Mouse (Mus musculus) cerebral cortex, adult 2 months (tissue): ENCODE measurements around the gene Epb41l4b.

Source experiments
- WGBS: fragments of 180-500 bp; shearing (Covaris S2); methylation state at CpG from one replicate; pipeline ENCODE4 v1.1.7; 2018; 5-methylcytosine and 5-hydroxymethylcytosine counted together

Epb41l4b gene

DNA sequence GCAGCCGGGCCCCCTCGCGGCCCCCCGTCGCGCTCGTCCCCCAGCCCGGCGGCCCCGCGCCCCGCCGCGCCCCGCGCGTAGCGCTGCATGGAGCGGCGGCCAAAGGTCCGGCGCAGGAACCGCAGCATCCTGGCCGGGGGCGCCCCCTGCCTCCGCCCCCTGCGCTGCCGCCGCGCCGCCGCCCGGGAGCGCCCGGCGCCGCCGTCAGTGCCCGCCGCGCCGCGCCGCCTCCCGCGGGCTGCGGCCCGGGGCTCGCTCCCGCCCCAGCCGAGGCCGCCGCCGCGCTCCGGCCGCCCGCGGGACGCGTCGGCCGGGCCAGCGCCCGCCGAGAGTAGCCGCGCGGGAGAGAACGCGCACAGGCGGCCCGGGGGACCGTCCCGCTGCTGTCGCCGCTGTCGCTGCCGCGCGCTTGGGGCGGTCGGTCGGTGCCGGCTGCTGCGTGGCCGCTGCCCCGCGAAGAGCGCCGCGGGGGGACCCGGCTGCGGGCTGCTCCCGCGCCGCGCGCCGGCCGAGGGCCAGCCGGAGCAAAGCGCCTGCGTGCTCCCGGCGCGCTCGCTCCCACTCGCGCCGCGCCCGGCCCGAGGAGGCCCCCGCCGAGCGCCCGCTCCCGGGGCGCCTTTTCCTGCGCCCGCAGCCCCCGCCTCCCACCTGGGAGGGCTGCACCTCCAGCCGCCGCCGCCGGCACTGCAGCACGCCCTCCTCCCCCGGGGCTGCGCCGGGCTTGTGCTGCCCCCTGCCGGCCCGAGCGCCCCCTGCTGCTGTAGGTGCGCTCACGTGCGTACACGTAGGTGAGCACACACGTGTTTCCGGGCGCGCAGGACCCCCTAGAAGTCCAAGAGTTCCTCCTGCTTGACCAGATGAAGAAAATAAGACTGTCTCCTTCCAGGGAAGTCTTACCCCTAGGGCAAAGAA, at the start of gene Epb41l4b:
Gene Epb41l4b, minus strand, starts transcription at position 412 of the 912 bp plus-strand sequence.
- 7% methylated on average over 113 of the region's 142 CpGs for WGBS

DNA sequence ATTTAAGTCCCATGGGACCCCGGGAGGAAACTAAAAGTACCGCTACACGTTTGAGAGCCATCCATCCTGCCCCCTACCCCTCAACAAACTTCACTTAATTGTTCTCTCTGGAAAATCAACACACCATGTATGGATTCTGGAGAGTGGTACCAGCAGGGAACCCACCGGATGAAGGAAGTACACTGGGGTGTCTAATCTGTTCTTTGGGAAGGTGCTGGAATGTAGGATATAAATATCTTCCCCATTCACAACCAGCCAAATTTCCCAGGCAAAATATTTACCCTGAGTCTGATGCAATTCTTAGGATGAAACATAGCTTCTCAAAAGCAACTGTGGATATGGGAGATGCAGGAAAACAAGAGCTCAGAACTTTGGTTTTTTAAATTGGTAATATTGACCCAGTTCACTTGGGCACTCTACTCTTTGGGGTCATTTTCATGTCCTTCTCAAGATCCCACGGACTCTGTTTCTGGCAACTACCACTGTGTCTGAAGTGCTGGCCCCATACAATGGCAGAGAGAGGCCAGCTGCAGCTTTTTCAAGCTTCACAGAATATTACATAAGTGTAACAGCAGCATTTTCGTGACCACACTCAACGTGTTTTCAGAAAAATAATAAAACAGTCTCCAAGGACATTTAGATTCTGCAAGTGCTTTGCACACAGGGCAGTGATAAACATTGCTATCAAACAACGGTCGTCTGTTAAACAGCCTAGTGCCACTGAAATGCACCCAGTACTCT, 48.5 kb upstream of the Epb41l4b start:
- 47% methylated on average over 9 of the region's 9 CpGs for WGBS

DNA sequence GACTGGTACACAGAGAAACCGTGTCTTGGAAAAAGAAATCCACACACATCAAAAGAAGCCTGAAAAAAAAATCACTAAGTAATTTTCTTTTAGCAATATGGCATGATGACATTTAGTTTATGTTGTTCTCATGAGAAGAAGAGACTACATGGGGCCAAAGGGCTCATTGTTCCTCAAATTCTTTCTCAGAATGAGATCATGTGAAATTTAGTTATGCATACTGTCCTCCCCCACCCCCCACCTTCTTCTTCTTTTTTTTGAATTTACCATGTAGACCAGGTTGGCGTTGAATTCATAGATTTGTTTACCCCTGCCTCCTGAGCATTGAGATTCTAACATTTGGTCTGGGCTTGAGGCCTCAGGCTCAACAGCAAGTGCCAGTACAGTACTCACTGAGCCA, 46.6 kb upstream of the Epb41l4b start:
- WGBS: 95% methylated on average over 2 of the region's 2 CpGs

DNA sequence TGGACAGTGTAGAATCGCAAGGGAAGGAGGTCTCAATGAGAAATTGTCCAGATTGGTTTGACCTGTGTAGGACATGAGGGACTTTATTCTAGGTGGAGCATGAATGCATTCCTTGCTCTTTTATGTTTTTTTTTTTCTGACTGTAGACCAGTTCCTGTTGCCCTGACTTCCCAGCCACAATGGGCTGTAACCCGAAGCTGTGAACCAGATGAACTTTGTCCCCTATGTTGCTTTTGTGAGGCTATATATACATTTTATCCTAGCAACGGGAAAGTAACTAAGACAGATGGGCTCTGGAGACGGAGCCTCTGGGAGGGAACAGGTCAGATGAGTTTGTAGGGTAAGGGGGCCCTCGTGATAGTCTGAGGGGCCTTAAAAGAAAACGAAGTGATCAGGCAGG, 42.8 kb upstream of the Epb41l4b start:
- WGBS: 47% methylated on average over 6 of the region's 6 CpGs

DNA sequence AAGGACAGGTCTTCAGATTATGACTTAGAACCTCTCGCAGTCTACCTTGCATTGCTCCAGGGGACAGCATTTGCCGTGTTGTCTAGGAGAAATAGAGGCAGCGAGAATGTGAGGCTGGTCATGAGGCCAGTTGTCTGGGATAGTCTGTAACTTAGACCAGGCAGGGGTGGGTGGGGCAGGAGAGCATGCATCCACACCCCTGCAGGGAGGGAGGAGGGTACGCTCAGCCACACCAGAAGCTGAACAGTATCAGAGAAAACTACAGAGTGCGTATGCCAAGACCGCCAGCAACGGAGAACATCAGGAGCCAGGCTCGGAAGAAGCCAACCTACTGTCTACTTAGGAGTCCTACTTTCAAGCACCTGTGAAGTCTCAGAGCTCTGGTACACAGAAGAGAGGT, 42.2 kb upstream of the Epb41l4b start:
- 80% methylated on average over 8 of the region's 8 CpGs for WGBS

DNA sequence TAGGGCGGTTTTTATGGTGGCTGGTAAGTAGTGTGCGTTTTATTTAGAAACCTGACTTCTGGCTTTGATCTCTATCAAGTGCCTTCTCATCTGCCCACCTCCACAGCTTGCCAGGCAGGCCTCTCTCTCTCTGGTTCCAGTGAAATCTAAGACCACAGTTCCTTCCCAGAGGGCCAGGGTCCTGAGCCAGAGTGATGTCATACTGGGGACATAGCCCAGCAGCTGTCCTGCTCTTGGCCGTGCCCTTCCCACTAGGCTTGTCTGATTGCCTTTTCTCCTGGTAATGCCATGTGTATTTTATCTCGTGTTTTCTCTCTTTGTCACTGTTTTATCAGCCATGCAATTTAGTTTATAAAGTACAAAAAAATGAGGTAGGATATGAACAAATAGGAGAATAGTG, 40.3 kb upstream of the Epb41l4b start:
- WGBS: 84% methylated on average over 4 of the region's 4 CpGs

DNA sequence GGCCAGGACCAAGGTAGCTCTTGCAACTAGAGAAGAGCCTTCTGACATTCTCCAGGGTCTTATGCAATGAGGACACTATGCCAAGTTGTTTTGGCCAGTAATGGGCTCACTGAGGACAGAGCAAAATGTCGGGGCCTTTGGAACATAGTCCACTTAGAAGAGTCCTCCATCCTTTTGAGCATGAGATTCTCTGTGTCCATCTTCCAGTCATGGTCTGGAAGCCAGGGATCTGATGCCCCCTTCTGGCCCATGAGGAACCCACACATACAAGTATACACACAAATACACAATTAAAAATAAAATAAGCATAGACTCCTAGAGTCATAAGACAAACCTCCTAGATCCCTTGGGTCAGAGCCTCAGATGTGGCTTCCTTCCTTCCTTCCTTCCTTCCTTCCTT, 38.3 kb upstream of the Epb41l4b start:
- WGBS: 61% methylated on average over 1 of the region's 1 CpGs

DNA sequence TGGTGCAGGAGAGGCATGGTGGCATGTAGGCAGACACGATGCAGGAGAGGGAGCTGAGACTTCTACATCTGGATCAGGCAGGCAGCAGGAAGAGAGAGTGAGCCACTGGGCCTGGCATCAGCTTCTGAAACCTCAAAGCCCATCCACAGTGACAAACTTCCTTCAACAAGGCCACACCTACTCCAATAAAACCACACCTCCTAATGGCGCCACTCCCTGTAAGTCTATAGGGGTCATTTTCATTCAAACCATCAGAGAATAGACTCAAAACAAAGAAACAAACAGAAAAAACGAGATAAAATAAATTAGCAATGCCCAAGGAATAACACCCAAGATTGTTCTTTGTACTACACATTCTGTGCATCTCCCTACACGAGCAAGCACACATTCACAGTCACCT, 35.6 kb upstream of the Epb41l4b start:
- 89% methylated on average over 4 of the region's 4 CpGs for WGBS

DNA sequence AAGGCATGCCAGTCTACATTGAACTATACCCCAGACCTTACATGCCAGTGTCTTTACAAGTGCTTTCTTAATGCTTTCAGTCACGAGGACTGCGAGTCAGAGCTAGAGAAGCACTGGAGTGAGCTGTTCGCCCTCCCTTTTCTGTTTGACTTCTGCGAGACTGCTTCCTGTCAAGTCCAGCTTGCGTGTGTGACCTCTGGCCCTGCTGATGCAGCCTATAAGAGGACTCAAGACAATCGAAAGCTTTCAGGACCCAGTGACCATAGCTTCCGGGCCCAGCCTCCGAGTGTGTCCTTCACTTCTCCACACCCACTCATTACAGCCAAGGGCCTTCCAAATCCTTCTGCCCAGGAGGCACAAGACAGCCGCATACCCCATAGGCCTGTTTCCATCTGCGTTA, 32.1 kb upstream of the Epb41l4b start:
- WGBS: 80% methylated on average over 10 of the region's 10 CpGs

DNA sequence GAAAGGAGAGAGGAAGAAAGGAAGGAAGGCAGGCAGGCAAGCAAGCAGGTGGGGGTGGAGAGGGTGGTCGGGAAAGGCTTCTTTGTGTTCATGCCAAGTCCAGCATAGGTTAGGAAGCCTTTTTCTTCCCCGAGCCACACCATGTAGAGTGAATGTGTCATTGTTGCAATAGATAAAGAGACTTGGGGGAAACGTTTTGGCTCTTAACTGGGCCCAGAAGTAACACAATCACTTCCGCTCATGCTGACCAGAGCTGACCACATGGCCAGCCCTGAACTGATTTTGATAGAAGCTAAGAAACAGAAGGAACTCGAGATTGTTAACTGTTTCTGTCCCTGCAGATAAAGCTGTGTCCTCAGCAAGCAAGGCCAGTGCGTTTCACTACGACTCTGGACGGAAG, 29.6 kb upstream of the Epb41l4b start:
- WGBS: 68% methylated on average over 8 of the region's 8 CpGs

DNA sequence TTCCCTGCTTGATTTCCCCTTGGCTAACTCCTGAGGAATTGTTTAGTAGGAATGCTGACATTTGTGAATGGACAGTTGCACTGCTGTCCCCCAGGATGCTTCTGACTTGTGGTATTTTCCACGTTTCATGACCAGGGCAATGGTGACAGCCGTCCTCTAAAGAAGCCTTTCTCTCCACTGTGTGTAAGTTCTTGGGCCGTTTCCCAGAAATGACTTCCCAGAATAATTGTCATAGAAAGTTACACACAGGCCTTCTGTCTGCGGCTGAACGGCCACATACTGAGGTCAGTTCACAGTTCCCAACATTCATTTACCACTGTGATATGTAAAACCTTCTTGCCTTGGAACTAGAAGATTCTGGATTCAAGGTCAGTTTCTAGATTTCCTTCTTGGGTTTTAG, 28.6 kb upstream of the Epb41l4b start:
- 50% methylated on average over 5 of the region's 5 CpGs for WGBS

DNA sequence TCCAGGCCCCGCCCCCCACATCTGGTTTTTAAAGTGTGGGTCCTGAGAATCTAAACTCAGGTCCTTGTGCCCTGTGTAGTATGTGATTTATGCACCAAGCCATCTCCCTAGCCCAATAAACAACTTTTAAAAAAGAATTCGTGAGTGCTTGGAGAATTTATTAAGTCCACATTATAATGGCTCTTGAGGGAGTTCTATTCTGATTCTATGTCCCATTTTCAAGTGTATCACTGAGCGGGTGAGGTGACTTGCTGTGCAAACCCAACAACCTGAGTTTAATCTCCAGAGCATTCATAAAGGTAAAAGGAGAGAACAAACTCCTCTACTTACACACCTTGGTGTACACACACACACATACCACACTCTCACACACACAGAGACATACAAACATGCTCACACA, 25.4 kb upstream of the Epb41l4b start:
- WGBS: 90% methylated on average over 3 of the region's 3 CpGs

DNA sequence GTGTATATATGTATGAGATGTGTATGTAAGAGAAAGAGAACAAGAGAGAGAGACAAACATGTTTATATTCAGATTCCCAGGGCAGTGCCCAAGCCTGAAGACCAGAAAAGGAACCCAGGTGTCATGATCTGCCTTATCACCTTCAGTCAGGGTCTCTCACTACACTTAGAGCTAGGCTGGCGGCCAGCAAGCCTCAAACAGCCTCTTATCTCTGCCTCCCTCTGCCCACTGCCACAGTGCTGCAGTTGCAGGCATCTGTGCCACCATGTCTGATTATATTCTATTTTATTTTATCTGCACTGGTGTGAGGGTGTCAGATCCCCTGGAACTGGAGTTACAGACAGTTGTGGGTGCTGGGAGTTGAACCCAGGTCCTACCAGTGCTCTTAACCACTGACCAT, 25.0 kb upstream of the Epb41l4b start:
- WGBS: 100% methylated on average over 1 of the region's 1 CpGs

DNA sequence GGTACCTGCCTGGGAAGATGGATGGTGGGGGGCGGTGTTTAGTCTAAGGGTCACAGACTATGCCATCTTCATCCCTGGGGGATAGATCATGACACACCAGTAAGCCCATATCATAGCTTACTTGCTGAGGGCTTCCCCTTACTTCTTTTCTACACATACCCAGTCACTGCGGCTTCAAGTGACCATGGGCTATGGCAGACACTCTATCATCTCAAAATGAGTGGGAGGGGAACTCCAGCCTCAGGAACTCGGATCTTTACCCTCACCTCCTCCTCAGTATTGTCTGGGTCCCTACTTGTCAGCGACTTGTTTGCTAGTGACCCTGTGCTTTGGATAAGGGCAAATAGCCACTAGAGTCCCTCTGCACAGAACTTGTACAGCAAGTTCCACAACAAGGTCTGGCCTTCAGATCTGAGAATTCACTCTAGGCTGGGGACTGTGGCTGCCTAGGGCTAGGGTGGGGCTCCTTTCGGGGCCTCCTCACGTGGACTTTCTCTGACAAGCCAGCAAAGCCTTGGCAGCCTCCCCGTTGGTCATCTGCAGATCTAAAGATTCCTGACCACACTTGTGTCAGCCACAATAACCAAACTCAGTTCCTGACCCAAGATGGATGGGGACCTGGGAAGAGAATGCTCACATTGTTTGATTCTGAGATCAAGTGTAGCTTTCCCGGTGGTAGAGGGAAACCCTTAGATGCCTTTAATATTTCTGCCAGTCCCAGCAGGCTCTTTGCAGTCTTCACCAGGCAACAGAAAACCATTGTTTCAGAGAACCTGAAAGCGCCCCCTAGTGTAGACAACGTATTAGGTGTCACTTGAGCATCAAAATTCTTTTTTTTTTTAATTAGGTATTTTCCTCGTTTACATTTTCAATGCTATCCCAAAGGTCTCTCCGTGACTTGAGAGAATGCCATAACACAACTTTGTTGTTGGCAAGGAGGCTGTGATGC, 24.0 kb upstream of the Epb41l4b start:
- 62% methylated on average over 12 of the region's 12 CpGs for WGBS

DNA sequence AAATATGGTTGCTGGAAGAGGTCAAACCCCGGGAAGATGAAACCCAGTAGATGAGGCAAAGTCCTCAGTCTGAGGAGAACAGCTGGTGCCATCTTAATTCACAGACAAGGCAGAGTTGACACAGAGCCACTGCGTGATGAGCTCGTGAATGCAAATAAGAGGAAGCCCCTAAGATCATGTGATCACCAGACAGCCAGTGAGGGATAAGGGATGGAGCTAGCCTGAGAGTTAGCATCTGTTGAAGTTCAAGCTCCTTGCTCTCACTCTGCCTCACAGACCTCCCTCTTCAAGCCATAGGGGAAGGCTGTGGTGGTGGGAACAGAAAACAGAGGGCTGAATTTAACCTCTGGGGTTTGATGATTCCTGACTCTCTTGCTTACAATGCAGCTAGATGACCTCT, 22.4 kb upstream of the Epb41l4b start:
- 62% methylated on average over 3 of the region's 3 CpGs for WGBS

DNA sequence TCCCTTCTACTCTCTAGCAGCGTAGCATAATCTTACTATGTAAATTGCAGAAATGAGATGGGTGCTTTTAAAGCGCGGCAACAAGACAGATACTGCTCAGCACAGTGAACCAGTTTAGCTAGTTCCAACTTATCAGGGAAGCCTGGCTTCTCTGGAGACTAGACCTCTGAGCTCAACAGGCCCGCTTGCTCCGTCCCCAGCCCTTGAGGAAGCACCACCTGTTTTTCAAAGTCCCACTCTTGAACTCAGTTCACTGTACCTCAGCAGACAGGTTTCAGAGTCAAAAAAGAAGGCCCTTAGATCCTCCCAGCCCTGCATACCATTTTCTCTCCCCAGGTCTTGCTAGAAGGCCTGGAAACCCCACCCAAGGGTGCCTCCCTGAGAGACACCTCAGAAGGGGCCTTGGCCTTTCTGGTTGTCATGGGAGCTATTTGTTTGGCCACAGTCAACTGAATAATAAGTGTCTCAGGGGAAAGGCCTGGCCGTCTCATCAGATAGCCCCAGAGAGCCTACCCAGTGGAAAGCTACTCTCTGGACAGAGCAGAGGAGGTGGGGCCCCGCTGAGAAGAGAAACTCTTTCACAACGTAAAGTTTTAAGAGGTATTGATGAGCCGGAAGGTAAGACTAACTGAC, 21.5 kb upstream of the Epb41l4b start:
- WGBS: 95% methylated on average over 9 of the region's 9 CpGs

DNA sequence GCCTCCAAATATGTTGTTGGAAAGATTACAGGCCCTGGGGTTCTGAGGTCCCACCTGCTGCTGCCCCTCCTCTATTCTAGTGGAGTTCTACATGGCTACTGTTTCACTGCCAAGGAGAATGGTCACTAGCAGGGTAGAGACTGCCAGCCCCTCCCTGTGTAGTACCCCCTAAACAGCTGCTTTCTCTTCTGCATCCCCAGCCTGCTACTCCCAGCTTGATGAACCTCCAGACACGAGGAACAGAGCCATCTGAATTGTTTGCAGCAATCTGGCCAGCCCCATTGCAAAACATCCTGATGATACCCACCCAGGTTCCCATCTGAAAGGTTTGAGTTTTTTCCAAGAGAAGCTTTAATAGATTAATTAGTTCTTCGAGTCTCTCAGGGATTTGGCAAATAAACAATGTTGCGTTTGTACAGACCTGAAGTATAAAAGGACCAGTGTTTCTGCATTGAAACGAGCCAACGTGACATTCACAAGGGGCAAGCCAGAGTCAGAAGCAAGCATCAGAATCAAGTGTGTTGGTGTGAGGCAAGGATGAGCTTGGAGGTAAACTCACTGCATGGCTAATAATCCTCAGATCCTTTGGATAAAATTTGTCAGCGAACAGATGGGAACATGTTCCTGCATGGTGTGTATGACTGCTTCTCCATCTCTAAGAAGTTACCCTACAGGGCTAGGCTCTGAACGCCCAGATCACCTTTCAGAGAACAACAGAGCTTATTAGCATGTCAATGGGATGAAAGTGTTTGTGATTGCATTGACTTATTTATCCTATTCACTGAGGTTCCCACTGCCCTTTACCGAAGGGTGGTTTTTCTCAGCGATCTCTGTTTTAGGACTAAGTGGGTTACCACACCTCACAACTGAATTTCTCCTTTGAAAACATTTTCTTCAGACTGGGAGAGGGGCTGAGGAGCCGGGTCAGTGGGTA, 19.8 kb upstream of the Epb41l4b start:
- 52% methylated on average over 10 of the region's 10 CpGs for WGBS

DNA sequence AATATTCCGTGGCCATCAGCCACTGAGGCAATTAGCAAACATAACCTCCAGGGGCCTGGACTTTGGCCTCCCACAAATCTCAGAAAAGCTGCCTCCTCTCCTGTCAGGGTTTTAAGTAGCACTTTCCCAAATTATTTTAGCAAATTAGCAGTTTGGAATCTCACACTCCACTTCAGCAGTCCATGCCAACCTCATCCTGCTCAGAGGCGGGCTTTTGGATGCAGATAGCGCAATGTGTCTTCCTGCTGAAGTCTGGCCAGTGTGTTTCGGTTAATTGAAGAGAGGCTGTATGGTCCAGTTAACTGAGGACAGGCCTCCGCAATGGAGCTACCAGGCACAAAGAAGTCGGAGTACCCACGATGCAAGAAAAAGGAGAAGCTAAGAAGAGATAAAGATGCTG, 17.3 kb upstream of the Epb41l4b start:
- WGBS: 65% methylated on average over 7 of the region's 7 CpGs

DNA sequence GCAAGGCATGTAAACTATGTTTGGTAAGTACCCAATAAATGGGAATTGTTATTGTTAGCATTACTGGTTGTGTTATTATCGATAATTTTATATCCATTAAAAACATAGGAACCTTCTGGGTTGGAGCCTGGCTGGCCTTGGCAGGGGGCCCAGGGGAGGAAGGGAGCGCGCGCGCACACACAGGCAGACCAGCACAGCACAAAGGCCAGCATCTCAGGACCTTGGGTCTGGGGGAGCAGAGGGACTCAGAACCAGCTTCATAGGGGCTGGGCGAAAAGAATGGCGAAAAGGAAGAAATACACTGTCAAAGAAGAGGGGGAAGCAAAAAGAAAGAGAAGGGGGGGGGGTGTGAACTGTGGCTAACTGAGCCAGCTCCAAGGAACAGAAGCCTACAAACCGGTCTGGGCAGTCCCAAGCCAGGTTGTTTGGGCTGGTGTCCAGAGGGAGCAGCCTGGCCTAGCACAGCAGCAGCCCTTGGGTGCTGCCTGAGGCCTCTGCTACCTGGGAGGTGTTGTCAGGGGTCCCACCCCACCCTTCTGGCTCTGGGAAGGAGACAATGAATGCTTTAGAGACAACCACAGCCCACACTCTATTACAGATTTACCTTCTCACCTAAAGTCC, 13.4 kb upstream of the Epb41l4b start:
- WGBS: 88% methylated on average over 8 of the region's 8 CpGs

DNA sequence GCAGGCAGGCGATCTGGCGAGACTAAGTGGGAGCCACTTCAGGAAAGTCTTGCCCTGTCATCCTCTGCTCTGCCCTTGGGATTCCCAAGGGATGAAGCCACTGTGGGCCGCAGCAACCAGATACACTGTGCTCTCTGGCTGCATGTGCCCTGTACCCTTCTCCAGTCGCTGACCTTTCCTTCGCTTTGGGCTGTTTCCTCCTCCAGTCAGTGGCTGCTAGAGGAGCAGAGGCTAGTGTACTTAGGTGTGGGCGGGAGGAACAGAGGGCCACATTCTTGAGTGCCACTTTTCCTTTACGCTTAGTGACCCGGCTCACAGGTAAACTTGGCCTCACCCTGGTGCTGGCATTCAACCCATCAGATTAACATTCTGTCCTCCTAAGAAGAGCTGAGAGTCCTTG, 10.6 kb upstream of the Epb41l4b start:
- 66% methylated on average over 8 of the region's 8 CpGs for WGBS
